Mouse (Mus musculus): ENCODE measurements at regions not wholly inside any gene's neighbourhood (a gene's known extent, or its start where the extent isn't known, plus 50 kb on each side); places are given as distances from the start of the nearest gene placed in this dataset.
"Not testable (repeated sequence)": the region's sequence is repeated elsewhere in the genome, so short reads cannot be mapped to it uniquely, and the experiment has no call there.

DNA sequence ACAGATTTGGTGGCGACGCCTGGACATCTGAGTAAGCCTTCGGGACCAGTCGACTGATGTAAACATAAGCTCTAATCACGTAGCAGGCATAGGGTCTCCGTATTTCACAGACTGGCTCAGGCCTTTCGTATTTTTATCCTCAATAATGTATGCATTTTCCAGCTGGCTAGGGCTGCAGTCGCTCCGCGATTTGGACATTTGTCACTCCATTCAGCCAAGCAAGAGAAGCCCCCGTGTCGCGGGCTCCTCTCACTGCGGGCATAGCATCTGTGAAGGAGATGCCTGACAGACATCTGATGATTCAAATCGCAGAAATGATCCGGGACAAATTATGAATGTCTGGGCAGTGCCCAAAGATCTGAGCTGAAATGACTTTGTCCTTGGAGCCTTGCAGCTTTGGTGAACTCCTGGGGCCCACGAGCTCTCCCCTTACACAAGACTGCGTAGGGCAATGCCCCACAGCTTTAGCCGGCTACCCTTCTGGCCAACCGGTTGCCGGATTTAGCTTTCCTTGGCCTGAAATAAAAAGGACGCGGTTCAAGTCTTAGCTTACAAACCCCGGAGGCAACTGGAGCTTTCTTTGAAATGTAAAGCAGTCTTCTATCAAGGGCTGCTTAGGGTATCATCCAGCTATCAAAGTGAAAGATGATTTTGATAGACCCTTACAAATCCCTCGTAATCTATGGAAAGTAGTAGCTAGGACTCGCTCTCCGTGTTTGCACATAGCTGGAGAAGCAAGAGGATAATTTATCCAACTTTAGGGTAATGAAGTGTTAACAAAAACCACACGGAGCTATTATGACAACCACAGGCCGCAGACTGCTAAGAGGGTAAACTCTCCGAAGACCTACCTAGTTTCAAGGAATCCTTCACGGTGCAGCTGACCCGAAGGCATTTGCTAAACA lies 270.6 kb downstream of the Etnk1 start:
- no peak for DNase-seq

DNA sequence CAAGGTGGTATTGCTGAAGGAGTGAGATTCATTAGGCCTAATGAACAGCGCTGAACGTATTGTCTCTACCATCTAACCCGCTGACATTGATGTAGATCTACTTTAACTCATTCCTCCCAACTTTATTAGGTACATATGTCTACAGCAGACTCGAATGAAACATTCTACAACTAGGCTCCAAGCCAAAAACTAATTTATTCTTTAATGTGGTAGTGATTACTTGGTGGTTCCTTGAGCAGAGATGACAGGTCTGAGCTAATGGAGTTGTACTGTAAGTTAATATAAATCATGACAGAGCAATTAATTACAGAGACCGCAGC lies 271.2 kb downstream of the Etnk1 start:
- DNase-seq = no peak

DNA sequence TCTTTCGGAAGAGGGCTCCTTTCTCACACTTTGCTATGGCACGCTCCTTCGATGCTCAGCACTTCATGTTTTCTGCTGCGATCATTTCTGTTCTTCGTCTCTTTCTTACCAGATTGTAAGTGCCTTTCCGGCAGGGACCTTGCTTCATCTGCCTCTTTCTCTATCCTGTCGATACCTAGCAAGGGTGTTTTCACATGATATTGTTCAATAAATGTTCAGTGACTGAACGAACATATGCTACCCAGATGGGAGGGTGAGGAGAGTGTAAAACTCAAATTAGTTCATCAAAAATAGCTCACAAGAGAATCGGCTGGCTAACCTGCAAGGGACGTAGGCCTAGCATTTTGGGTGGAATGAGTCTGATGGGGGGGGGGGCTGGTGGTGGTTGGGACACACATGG lies 272.5 kb downstream of the Etnk1 start:
- no peak for DNase-seq

DNA sequence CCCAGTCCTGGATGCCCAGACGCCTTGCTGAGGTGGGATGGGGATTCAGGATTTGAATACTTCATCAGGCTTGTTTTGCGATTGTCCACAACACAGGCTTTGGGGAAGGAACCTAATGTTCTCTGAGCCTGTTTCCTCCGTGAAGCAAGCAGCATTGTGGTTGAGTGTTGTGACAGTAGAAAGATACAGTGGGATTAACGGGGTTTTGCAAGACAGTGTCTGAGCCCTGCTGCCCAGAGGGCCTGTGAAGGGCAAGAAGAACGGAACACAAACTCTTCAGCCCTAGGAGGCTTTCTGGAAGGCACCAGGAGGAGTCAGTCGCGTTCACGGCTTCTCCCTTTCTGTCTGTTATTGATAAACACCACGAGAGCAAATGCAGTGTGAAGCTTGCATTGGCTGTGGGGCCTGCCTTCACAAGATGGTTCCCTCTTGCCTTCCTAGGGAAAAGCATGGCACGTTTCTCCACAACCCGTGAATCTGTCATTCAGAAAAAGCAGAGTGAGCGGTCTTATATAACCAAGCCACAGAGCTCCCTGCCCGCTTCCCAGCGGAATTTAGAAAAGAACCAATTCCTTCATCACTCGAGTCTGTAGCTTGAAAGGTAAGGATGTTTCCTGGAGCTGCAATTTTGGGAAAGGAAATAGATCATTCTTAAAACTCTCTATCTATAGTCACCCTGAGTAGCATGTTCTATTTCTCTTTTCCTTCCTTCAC lies 273.4 kb downstream of the Etnk1 start:
- DNase-seq = no peak

DNA sequence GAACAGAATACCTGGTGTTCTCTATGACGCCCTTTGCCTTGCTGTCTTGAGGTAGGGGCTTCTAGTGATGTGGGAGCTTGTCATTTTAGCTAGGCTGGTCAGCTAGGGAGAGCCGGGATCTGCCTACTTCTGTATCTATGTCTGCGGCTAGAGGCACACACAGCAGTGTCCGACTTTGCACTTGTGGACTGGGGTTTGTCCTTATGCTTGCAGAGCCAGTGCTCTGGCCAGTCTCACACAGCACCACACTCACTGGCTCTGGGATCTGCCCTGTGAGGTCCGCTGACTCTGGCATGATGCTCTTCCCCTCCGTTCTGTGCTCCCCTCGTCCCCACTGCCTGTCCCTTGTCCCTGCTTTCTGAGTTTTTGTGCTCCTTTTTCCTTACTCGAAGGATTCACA lies 275.3 kb downstream of the Etnk1 start:
- no peak for DNase-seq

DNA sequence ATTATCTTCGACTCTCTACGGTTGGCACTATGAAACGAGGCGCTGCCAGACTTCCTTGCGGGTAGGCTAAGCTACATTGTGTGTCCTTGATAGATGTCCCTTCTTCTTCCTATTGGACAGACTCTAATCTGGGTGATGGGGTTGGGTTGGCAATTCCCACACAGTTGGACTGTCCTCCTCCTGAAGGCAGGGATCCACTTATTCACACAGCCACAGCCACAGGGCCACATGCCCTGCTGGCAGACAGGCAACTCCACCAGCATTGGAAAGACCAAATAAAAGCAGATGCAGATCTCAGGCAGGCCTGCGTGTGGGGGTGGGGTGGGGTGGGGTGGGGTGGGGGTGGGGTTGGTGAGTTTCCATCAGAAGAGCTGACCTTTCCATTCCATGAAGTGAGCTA lies 276.4 kb downstream of the Etnk1 start:
- DNase-seq = no peak

DNA sequence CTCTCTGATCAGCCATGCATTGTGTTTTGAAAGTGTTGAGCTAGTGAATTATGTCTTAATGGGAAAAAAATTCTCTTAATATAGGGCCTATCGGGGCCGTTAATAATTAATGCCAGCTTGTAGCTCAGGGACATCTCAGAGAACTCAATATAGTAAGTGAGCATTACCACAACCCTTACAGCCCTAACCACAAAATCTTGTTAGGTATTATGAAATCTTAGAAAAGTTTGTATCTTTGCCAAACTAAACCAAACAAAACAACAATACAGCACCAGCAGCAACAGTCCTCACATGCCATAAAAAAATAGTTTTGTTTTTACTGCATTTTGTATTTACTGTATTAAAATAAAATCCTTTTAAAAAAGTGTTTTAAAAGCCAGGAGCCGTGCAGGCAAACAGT lies 277.8 kb downstream of the Etnk1 start:
- DNase-seq = no peak

DNA sequence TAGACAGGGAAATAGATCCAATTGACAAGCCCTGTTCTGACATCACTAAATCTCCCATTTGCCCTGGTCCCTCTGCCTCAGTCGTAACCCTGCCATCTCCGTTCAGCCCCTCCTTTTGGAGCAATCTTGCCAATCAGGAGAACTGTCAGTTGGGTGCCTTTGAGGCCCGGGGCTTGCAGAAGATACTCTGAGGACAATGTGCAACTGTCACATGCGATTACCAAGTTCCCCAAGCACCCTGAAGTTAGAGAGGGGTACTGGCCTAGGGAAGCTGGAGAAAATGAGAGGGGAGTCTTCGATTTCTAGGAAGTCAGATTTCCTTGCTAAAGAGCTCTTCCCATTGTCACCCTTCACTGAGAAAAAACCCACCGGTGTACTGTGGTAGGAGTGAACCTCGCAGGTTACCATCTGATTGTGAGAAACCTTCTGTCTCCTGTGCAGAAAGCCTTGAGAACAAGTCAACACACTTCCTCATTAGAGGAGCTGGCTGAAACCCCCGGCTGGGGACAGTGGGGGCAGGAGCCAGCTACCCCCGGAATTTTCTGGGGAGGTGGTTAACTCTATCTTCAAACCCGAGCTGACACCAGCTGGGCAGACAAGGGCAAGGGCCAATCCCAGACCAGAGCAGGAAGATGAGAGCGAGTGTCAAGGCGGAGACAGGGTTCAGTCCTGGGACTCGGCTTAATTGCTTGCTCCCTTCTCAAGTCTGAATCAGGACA lies 279.0 kb downstream of the Etnk1 start:
- DNase-seq = no peak

DNA sequence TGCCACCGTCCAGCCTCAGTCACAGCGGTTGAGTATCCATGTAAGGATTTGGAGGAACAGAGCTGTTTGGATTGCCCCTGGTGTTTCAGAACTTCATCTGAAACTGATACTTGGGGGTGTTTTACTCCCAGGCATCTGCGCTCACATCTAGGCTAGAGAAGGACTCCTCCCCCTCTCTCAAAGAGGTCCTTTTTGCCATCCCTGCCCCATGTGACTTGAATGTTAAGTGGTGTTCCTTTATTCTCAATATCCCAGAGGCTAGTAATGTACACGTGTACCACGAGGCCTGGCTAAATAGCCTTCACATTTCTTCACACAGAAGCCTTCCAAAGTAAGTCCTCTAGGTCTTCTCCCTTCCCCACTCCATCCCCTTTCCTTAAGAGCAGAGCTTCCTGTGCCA lies 280.0 kb downstream of the Etnk1 start:
- DNase-seq = no peak

DNA sequence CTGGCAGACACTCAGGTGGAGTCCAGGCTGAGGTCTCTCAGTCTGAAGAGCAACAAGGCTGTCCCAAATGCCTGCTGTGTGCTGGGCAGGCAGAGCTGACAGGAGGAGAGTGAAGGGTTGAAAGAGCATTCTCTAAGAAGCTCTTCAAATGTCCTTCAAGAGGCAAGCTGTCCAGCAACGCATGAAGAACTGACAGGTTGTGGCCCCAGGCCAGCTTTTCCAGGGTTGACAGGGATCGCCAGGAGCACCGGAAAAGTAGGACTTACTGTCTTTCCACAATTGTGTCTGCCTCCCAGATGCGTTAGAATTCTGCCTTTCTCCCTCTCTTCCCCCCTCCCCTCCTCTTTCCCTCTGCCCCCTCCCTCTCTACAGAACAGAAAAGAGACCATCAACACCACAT lies 282.1 kb downstream of the Etnk1 start:
- DNase-seq = no peak

DNA sequence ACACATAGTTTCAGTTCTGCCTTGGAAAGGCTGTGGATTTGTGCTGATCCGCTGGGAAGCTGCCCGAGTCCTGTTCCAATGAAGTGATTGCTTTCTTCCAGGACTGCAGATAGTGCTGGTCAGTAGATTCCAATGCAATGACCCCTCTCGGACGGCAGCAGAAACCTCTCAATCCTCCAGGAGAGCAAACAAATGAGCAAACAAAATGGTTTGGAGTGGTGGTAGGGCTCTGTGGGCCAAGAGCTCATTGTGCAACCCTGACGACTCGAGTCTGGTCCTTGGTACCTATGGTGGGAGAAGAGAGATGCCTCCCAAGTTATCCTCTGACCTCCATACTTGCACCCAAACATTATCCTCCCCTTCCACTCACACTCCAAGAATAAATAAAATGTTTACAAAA lies 284.8 kb downstream of the Etnk1 start:
- DNase-seq = no peak

DNA sequence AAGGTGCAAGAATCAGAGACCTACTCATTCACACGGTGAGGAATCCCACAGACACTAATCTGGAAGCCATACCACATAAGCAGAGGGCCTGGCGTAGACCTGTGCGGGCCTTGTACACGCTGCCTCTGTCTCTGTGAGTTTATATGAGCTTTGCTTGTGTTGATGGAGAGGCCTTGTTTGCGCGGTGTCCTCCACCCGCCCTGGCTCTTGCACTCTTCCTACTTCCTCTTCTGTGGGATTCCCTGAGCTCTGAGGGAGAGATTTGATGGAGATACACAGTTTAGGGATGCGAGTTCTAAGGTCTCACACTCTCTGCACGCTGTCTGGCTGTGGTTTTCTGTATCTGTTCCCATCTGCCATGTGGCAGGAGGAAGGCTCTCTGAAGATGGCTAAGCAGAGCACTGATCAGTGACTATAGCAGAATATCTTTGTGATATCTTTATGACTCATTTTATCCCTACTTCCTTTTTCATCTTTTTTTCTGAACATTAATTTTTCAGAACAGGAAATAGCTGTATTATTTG lies 287.7 kb downstream of the Etnk1 start:
- DNase-seq = no peak

DNA sequence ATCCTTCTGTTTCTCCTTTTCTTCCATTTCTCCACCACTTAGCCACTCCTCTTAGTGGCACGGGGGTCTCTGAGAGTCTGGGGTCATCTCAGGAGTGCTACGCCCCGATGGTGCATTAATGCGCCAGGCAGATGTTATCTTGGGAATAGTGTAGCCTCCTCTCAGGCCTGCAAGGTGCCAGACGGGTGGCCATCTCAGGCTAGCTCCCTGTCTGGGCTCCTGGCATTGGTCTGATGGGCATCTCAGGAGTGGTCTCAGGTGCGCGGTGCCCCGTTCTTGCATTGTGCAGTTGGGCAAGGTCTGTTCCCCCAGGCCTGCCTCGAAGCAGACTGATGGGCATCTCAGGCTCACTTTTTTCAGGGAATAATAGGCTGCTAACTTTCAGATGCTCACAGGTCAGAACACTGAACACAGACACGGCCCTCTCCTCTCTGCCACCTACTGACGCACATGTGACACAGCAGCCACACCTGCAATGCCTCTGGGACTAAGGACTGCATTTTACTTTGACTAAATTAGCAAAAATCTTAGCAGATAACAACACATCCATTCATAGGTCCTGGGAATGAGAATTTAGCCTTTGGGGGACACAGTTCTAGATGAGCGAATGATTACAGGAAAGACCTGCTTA lies 298.0 kb downstream of the Etnk1 start:
- DNase-seq = no peak

DNA sequence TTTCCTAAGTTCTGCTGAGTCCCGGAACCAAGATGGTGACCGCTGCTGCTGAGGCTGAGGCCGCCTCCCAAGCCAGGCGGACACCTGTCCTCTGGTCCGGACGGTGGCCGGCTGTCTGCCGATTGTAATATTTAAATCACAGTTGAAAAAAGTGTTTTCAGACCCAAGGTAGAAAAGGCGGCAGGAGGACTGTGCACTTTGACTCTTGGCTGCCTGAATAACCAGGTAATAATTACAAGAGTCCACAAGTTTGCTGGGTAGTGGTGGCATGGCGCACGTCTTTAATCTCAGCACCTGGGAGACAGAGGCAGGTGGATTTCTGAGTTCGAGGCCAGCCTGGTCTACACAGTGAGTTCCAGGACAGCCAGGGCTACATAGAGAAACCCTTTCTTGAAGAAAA lies 305.7 kb downstream of the Etnk1 start:
- DNase-seq = not testable (repeated sequence)

DNA sequence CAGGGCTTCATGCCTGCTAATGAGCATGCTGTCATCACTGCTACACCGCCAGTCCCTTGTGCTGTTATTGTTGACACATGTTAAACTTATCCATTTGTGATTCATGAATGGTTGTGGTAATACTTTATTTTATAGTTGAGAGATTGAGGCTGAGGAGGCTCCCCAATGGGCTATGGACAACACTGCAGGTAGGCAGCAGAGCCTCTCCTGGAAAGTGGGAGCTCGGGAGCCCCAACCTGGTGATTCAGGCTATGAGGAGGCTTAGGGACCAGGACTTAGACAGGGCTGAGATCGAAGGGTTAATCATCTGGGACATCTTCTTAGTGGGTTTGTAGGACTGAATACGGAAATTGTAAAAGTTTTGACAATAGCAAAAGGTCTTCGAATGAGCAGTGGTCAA lies 307.4 kb downstream of the Etnk1 start:
- DNase-seq = no peak

DNA sequence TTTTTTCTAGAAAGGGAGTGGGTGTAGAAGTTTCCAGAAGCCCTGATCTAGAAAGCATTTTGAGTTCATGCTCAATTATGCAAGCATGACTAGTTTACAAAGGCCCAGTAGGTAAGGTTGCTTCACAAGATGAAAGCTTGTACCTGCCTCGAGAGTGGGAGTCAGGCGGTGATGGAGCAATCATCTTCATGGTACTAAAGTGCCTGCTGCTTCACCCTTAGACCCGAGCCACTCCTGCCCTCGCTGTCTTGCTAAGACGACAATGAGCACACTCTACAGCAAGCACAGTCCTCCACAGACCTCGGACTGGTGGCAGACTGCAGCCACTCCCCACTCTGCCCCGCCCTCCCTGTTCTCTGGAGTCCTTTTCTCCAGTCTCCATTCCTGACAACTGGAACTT lies 308.3 kb downstream of the Etnk1 start:
- DNase-seq = no peak

DNA sequence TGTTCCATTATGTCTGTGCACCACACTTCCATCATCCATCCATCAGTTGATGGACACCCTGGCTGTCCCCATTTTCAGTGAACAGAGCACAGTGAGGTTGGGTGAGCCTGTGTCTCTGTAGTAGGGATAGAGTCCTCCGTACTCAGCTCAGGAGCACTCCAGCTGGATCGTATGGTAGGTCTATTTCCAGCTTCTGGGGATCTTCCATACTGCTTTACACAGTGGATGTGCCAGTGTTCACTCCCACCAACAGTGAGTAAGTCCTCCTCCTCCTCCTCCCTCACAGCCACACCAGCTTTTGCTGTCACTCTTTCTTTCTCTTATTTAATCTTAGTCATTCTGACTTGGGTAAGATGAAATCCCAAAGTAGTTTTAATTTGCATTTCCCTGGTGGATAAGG lies 310.4 kb downstream of the Etnk1 start:
- DNase-seq = no peak

DNA sequence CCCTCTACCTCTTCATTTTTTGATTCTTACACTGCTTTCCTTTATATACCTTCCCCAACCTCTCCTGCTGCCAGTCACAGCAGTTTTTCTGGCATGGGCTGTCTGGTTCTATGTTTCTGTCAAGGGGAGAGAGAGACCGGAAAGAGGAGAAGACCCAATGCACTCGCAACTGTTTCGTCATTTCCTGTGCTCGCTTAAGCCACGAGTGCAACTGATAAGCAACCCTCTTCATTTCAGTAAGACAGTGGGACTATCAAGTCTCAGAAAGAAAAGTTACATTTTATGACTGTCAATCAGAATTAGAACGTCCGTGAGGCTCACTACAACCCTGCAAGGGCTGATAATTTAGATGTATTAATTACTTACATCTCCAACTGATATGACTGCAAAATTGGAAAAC lies 312.2 kb downstream of the Etnk1 start:
- DNase-seq = no peak

DNA sequence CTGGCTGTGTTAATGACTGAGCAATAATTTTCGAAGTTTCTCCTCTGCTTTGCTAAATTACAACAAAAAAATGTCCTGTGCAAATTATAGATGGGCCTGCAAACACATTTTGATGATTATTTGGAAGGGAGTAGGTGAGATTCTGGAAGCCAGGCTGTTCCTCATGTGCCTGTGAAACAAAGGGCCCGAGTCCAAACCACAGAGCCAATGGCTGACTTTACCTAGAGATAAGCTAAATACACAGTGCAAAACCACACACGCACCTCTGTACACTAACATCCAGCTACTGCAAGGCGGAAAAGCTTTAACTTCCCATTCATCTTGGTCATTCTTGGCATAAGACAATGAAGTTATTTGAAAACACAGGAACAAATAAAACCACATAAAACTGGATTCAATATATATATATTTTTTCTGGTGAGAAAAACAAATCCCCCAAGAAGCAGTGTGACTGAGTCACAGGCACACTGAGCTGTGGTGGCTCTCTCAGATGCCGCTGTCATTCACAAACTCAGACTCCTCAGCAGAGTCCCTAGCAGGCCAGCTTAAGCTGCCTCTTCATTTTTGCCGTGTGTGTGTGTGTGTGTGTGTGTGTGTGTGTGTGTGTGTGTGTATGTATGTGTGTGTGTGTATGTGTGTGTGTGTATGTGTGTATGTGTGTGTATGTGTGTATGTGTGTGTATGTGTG lies 312.8 kb downstream of the Etnk1 start:
- DNase-seq = no peak

DNA sequence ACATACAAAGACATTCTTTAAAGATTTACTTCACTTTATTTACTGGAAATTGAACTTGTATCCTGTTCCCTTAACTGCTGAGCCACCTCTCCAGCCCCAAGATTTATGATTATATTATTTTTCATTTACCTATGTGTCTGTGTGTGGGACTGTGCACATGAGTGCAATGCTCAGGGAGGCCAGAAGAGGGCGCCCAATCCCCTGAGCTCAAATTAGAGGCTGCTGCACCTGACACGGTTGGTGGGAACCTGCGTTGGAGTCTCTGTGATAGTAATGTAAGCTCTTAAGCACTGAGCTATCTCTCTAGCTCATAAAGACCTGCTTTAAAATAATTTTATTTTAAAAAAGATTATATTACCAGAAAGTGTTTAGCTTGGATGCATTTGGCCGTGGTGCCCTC lies 315.3 kb downstream of the Etnk1 start:
- no peak for DNase-seq

DNA sequence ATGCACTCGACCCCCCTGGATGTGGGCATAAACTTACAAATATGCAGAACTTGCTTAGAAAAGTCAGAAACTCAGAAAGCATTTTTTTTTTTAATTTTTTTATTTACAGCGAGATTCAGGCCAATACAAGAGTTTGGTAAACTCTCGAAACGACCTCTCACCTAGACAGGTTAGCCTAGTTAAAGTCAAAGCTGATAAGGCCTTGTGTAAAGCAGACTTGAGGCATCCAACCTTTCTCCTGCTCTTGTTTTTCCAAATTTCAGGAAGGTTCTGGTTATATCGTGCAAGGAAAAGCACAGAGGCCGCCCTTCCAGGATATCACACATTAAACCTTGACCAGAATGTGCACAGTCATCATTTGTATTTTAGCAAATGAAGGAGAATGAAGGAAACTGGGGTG lies 315.8 kb downstream of the Etnk1 start:
- DNase-seq = no peak

DNA sequence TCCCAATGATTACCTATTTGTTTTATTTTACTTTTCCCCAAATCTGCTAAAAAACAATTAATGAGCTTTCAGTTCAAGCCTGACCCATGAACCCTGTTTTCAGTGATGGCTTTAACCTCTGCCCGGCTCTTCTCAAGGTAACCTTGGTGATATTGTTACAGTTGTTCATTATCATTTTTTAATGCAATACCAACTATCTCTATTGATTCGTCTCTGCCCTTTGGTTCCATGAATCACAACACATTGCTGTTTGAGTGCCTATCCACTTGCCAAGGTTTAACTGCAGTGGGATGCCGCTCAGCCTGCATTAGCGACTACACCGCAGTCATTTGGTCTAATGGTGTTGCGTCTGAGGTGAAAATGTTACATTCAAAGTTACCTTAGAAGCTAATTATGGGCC lies 317.9 kb downstream of the Etnk1 start:
- no peak for DNase-seq
